Mouse (Mus musculus) heart, embryonic 11.5 days (tissue): ENCODE measurements around the gene LTO1. TPM values are rescaled to one million over a fixed set of nuclear protein-coding genes. Genes with fewer than 3 reads are reported as not detected.

ENCODE experiments used
- ATAC-seq: fragments of 200-750 bp; cut with Nextera tagmentation; replicated peaks from 2 replicates; pipeline ENCODE4 v1.8.0; 2017; ENCODE audit warnings: moderate library complexity; ENCODE audit not compliant: insufficient number of reproducible peaks, low FRiP score, low TSS enrichment
- H3K27ac ChIP-seq: fragments of 300-500 bp; sonication (generic); 2 replicates; pipeline ENCODE4 v1.5.1; 2014; ENCODE audit warnings: mild to moderate bottlenecking, low read depth, low read length
- H3K27me3 ChIP-seq: fragments of 300-500 bp; sonication (generic); 2 replicates; pipeline ENCODE4 v1.6.1; 2014; ENCODE audit warnings: mild to moderate bottlenecking, low read length, mixed read lengths; ENCODE audit not compliant: control insufficient read depth, insufficient read depth
- H3K36me3 ChIP-seq: fragments of 300-500 bp; sonication (generic); 2 replicates; pipeline ENCODE4 v1.6.1; 2014; ENCODE audit warnings: mild to moderate bottlenecking, low read length, moderate library complexity, mixed read lengths; ENCODE audit not compliant: control insufficient read depth, insufficient read depth
- H3K4me1 ChIP-seq: fragments of 300-500 bp; sonication (generic); 2 replicates; pipeline ENCODE4 v1.6.1; 2014; ENCODE audit warnings: low read length; ENCODE audit not compliant: control insufficient read depth, insufficient read depth
- H3K4me2 ChIP-seq: fragments of 300-500 bp; sonication (generic); 2 replicates; pipeline ENCODE4 v1.6.1; 2014; ENCODE audit warnings: mild to moderate bottlenecking, moderate library complexity
- H3K4me3 ChIP-seq: fragments of 300-500 bp; sonication (generic); 2 replicates; pipeline ENCODE4 v1.5.1; 2014; ENCODE audit warnings: low read depth, low read length
- H3K9ac ChIP-seq: fragments of 300-500 bp; sonication (generic); 2 replicates; pipeline ENCODE4 v1.6.1; 2014; ENCODE audit warnings: mild to moderate bottlenecking, low read depth, low read length, moderate library complexity
- H3K9me3 ChIP-seq: fragments of 300-500 bp; sonication (generic); replicated peaks from 2 replicates; pipeline ENCODE4 v1.6.1; 2016; ENCODE audit warnings: low read length; ENCODE audit not compliant: control insufficient read depth
- WGBS: fragments of 180-500 bp; shearing (Covaris S2); extraction: QIAGEN DNeasy Blood & Tissue Kit; methylation state at CpG from one replicate; pipeline ENCODE4 v1.1.7; 2014; ENCODE audit not compliant: insufficient replicate concordance; 5-methylcytosine and 5-hydroxymethylcytosine counted together
- polyA plus RNA-seq: library from polyadenylated mRNA; unstranded; fragments of >200 nt; fragmentation: Nextera tagmentation; extraction: Ambion mirVana; gene quantifications from 2 replicates; pipeline ENCODE4 v1.2.1, GENCODE M21; 2014

LTO1 gene
- polyA plus RNA-seq, 1 experiment from 2014 or later, result 17.1 TPM

DNA sequence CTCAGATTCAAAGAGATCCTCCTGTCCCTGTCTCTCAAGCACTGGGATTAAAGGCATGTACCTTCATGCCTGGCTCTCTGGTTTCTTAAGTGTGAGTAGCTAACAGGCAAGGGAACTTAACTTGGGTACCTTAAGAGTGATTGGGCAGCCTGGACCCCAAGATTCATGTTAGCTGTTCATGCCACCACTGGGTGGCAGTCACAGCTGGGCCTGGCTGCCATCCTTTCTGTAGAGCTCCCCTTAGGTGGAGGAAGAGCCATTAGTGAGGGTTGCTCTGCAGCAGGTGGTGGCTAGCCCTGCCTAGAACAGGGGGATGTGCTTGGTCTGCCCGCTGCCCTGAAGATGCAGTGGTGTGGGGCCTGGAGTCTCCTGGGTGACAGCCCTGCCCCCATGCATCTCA, 3.9 kb downstream of the LTO1 start:
- Histone ChIP-seq H3K9ac (no peak overlapping the region), H3K27me3 (no peaks in the 10 kb centered on the region), H3K36me3 (peaks cover 10% of the 10 kb centered on the region), H3K9me3 (no peaks in the 10 kb centered on the region), H3K4me3 (no peak overlapping the region), H3K27ac (no peak overlapping the region), H3K4me2 (no peak overlapping the region), H3K4me1 (peaks cover 9% of the 10 kb centered on the region)
- 78% methylated on average over 1 of the region's 1 CpGs for WGBS
- ATAC-seq, result no peak

DNA sequence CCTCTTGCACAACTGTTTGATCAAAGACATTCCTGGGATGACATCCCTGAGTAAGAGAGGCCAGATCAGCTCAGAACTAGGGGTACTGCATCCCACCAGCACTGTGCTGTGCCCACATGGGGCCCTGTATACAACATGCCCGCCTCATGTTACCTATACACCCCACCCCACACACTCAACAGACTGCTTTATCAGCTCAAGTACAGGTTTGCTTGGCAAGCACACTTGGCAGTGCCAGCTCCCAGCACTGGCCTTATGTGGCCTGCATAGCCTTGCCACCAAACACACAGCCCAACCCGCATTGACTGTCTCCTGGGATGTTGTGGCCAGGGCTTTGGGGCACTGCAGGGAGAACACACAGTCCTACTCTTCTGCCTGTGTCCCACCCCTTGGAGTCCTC, 12.7 kb downstream of the LTO1 start:
- no peak for ATAC-seq
- 87% methylated on average over 2 of the region's 2 CpGs for WGBS

GRCm38 (mm10) chr7:144928009-144928888, 13.3 kb downstream of the LTO1 start:
- ATAC-seq, result no peak
- Histone ChIP-seq H3K4me2 (no peak overlapping the region), H3K27ac (no peak overlapping the region), H3K9ac (no peak overlapping the region), H3K27me3 (no peaks in the 10 kb centered on the region), H3K36me3 (peaks cover 16% of the 10 kb centered on the region), H3K9me3 (no peaks in the 10 kb centered on the region), H3K4me3 (no peak overlapping the region), H3K4me1 (peaks cover 4% of the 10 kb centered on the region)
- 70% methylated on average over 4 of the region's 4 CpGs for WGBS

More for the DNA sequence above, 12.7 kb downstream of the LTO1 start:
- no peaks in the 10 kb centered on the region for H3K27me3 ChIP-seq
- H3K36me3 ChIP-seq, result peaks cover 12% of the 10 kb centered on the region
- no peaks in the 10 kb centered on the region for H3K9me3 ChIP-seq
- no peak overlapping the region for H3K27ac ChIP-seq
- no peak overlapping the region for H3K4me2 ChIP-seq
- H3K9ac ChIP-seq, result no peak overlapping the region; the same call in 1 of the 2 replicates
- H3K4me3 ChIP-seq, result no peak overlapping the region
- H3K4me1 ChIP-seq, result peaks cover 4% of the 10 kb centered on the region

DNA sequence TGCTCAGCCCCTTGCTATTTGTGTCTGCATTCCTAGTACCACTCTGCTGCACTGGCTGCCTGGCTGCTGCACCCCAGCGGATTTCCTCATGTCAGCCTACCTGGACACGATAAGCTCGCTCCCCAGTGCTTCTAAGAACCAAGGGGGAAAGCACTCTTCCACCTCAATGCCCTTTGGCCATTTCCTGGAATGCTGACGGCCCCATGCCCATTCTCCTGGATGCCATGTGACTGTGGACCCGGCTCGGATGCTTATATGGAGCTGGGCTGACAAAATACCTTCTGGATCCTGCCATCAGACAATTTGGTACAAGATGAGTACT, 13.9 kb downstream of the LTO1 start:
- Histone ChIP-seq H3K27ac (no peak overlapping the region), H3K9me3 (no peaks in the 10 kb centered on the region), H3K9ac (no peak overlapping the region), H3K4me3 (no peak overlapping the region), H3K36me3 (peaks cover 16% of the 10 kb centered on the region), H3K4me2 (no peak overlapping the region), H3K4me1 (peaks cover 4% of the 10 kb centered on the region), H3K27me3 (no peaks in the 10 kb centered on the region)
- 68% methylated on average over 6 of the region's 6 CpGs for WGBS
- ATAC-seq, result no peak

DNA sequence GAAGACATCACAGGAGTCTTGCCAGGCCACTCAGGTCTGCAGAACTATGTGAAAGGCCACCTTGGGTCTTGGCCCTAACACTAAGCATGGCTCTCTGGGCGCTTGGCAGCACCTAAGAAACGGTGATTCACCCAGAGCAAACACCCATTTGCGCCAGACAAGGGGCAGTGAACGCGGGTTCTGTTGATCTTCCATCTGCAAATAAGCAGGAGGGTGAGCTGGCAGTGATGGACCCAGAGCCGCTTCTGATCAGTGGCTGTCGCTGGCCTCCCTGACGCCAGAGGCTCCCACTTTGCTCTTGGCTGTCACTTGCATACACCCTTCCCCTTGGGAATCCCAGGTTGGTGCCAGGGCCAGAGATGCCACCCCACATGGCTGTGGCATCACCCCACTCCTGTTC, 14.6 kb downstream of the LTO1 start:
- H3K27ac ChIP-seq, result no peak overlapping the region
- H3K9me3 ChIP-seq, result no peaks in the 10 kb centered on the region
- no peak for ATAC-seq
- H3K9ac ChIP-seq, result no peak overlapping the region
- WGBS, result 74% methylated on average over 8 of the region's 8 CpGs
- peaks cover 4% of the 10 kb centered on the region for H3K4me1 ChIP-seq
- no peak overlapping the region for H3K4me2 ChIP-seq
- H3K27me3 ChIP-seq, result no peaks in the 10 kb centered on the region
- peaks cover 16% of the 10 kb centered on the region for H3K36me3 ChIP-seq
- no peak overlapping the region for H3K4me3 ChIP-seq

- H3K4me1 ChIP-seq, result peaks cover 4% of the 10 kb centered on the region
Measured at GRCm38 (mm10) chr7:144929931-144930330, 15.0 kb downstream of the LTO1 start.

GRCm38 (mm10) chr7:144931778-144932177, 16.9 kb downstream of the LTO1 start:
- H3K36me3 ChIP-seq, result peaks cover 30% of the 10 kb centered on the region
- 20% methylated on average over 3 of the region's 3 CpGs for WGBS
- H3K27me3 ChIP-seq, result no peaks in the 10 kb centered on the region
- no peaks in the 10 kb centered on the region for H3K9me3 ChIP-seq
- no peak overlapping the region for H3K27ac ChIP-seq
- no peak overlapping the region for H3K9ac ChIP-seq
- no peak overlapping the region for H3K4me2 ChIP-seq
- H3K4me3 ChIP-seq, result no peak overlapping the region
- ATAC-seq, result no peak
- peaks cover 11% of the 10 kb centered on the region for H3K4me1 ChIP-seq

More at GRCm38 (mm10) chr7:144929931-144930330, 15.0 kb downstream of the LTO1 start:
- Histone ChIP-seq H3K4me3 (no peak overlapping the region), H3K9ac (no peak overlapping the region), H3K4me2 (no peak overlapping the region), H3K27ac (no peak overlapping the region), H3K9me3 (no peaks in the 10 kb centered on the region), H3K27me3 (no peaks in the 10 kb centered on the region), H3K36me3 (peaks cover 17% of the 10 kb centered on the region)
- WGBS, result 67% methylated on average over 5 of the region's 5 CpGs
- no peak for ATAC-seq

DNA sequence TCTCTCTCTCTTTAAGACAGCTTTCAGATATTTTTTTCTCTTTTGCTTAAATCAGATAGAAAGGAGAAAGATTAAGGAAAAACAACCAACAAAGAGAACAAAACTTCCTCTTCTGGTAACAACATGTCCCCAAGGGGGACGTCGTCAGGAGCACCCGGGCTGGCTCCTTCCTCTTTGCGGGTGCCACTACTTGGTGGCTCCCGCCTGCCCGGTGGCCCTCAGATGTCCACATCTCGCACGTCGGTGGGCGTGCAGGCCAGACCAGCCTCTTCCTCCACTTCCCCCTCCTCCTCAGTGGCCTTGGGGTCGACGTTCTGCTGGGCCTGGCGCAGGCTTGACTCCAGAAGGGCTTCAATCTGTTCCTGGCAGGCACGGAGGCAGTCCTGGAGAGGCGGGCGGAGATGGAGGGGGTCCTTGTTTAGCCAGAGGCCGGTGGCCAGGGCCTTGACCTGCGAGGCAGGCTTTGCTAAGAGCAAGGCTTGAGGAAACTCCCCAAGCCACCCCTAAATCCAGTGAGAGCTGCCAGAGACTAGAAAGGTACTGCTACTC, 17.6 kb downstream of the LTO1 start:
- WGBS, result 76% methylated on average over 18 of the region's 18 CpGs
- Histone ChIP-seq H3K27me3 (no peaks in the 10 kb centered on the region), H3K4me3 (no peak overlapping the region), H3K4me1 (peaks cover 11% of the 10 kb centered on the region), H3K4me2 (no peak overlapping the region), H3K9me3 (no peaks in the 10 kb centered on the region), H3K36me3 (peaks cover 35% of the 10 kb centered on the region), H3K27ac (no peak overlapping the region), H3K9ac (no peak overlapping the region)
- ATAC-seq, result no peak

GRCm38 (mm10) chr7:144933336-144933735, 18.4 kb downstream of the LTO1 start:
- H3K27me3 ChIP-seq, result no peaks in the 10 kb centered on the region
- peaks cover 35% of the 10 kb centered on the region for H3K36me3 ChIP-seq
- ATAC-seq, result no peak
- no peaks in the 10 kb centered on the region for H3K9me3 ChIP-seq
- no peak overlapping the region for H3K9ac ChIP-seq
- WGBS, result 91% methylated on average over 3 of the region's 3 CpGs
- H3K4me1 ChIP-seq, result peaks cover 9% of the 10 kb centered on the region
- H3K27ac ChIP-seq, result no peak overlapping the region
- no peak overlapping the region for H3K4me3 ChIP-seq
- H3K4me2 ChIP-seq, result no peak overlapping the region
